Mouse (Mus musculus) heart, postnatal 0 days (tissue): ENCODE results near the gene Umodl1.

ENCODE experiments used
- CTCF ChIP-seq: IDR thresholded peaks from 2 replicates; pipeline ENCODE4 v1.5.1; 2016; ENCODE audit warnings: antibody characterized with exemption, control low read depth, low read depth
- EP300 ChIP-seq: IDR thresholded peaks from 2 replicates; pipeline ENCODE4 v1.6.1; 2016; ENCODE audit warnings: antibody characterized with exemption, low read depth

- no peak for TF ChIP-seq EP300
- TF ChIP-seq CTCF: no peak
These were observed 17.4 kb downstream of the Umodl1 start for GRCm38 (mm10) chr17:30971877-30972276.
